Mouse (Mus musculus) forebrain, embryonic 15.5 days (tissue): ENCODE results near the gene Zfhx3. TPM values are rescaled to one million over a fixed set of nuclear protein-coding genes. Genes with fewer than 3 reads are reported as not detected.

Experiments
- ATAC-seq: fragments of 200-750 bp; cut with Nextera tagmentation; replicated peaks from 2 replicates; pipeline ENCODE4 v1.8.0; 2017; ENCODE audit warnings: mild to moderate bottlenecking, moderate TSS enrichment, moderate library complexity
- H3K27ac ChIP-seq: fragments of 300-500 bp; sonication (generic); replicated peaks from 2 replicates; pipeline ENCODE4 v1.5.1; 2015; ENCODE audit warnings: mild to moderate bottlenecking, inconsistent platforms
- H3K27me3 ChIP-seq: fragments of 300-500 bp; sonication (generic); 2 replicates; pipeline ENCODE4 v1.6.1; 2015; ENCODE audit warnings: inconsistent platforms
- H3K36me3 ChIP-seq: fragments of 300-500 bp; sonication (generic); 2 replicates; pipeline ENCODE4 v1.6.1; 2015; ENCODE audit warnings: mild to moderate bottlenecking, inconsistent platforms
- H3K4me1 ChIP-seq: fragments of 300-500 bp; sonication (generic); 2 replicates; pipeline ENCODE4 v1.6.1; 2015; ENCODE audit warnings: inconsistent platforms
- H3K4me2 ChIP-seq: fragments of 300-500 bp; sonication (generic); replicated peaks from 2 replicates; pipeline ENCODE4 v1.6.1; 2015; ENCODE audit warnings: mild to moderate bottlenecking, inconsistent platforms
- H3K4me3 ChIP-seq: fragments of 300-500 bp; sonication (generic); 2 replicates; pipeline ENCODE4 v1.5.1; 2015; ENCODE audit warnings: mild to moderate bottlenecking, inconsistent platforms
- H3K9ac ChIP-seq: fragments of 300-500 bp; sonication (generic); replicated peaks from 2 replicates; pipeline ENCODE4 v1.6.1; 2015; ENCODE audit warnings: mild to moderate bottlenecking, inconsistent platforms
- H3K9me3 ChIP-seq: fragments of 300-500 bp; sonication (generic); 2 replicates; pipeline ENCODE4 v1.6.1; 2016; ENCODE audit warnings: inconsistent platforms
- WGBS: fragments of 180-500 bp; shearing (Covaris S2); methylation state at CpG from one replicate; pipeline ENCODE4 v1.1.7; 2015; ENCODE audit warnings: mixed read lengths; 5-methylcytosine and 5-hydroxymethylcytosine counted together
- polyA plus RNA-seq: library from polyadenylated mRNA; unstranded; fragments of >200 nt; fragmentation: Nextera tagmentation; extraction: Ambion mirVana; gene quantifications from 2 replicates; pipeline ENCODE4 v1.2.1, GENCODE M21; 2015

Gene Zfhx3
- polyA plus RNA-seq, 1 experiment from 2014 or later, result 14.9 TPM

DNA sequence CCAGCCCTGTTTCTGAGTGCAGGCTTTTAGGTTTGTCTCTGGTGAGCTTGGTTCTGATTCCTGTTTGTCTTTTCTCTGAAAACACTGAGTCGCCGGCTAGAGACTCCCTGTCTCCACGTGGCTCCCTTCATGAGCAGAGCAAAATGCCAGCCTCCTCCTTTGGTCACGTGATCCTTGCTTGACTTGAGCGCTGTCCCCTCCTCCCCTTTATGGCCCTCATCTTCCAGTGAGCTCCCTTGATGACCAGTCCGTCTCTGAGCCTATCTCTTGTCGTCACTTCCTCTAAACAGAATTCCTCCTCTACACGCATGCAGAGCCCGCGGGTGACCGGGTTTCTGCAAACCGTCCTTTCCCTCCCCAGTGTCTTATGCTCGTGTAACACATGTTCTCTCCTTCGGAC lies 958.8 kb downstream of the Zfhx3 start:
- no peaks in the 10 kb centered on the region for H3K27me3 ChIP-seq
- 64% methylated on average over 14 of the region's 14 CpGs for WGBS
- H3K9ac ChIP-seq, result no peak overlapping the region
- H3K36me3 ChIP-seq, result no peaks in the 10 kb centered on the region
- no peak overlapping the region for H3K4me2 ChIP-seq
- H3K4me1 ChIP-seq, result peaks cover 54% of the 10 kb centered on the region
- no peak overlapping the region for H3K4me3 ChIP-seq
- ATAC-seq, result no peak
- no peak overlapping the region for H3K27ac ChIP-seq
- no peaks in the 10 kb centered on the region for H3K9me3 ChIP-seq

DNA sequence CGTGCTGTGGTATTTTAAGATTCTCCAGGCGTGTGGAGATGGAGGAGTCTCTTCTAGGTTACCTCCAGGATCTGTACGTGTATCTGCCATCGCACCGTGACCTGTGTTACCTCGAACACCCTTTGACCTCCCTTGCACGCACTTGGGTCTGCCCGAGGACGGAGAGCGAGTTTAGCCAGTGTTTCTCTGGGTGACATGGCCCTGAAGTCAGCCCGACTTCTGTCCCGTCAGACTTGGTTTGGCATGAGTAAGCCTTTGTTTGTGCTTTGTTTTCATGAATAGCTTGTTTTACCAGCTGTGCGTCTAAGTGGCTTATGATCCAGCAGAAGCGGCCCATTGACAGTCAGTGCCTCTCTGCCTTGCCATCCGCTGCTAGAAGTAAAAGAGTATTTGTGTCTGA lies 961.1 kb downstream of the Zfhx3 start:
- no peak overlapping the region for H3K4me2 ChIP-seq
- no peak overlapping the region for H3K4me3 ChIP-seq
- H3K9me3 ChIP-seq, result no peaks in the 10 kb centered on the region
- no peaks in the 10 kb centered on the region for H3K36me3 ChIP-seq
- no peak overlapping the region for H3K9ac ChIP-seq
- ATAC-seq, result no peak
- WGBS, result 67% methylated on average over 15 of the region's 15 CpGs
- H3K4me1 ChIP-seq, result peaks cover 41% of the 10 kb centered on the region
- H3K27ac ChIP-seq, result no peak overlapping the region
- no peaks in the 10 kb centered on the region for H3K27me3 ChIP-seq

DNA sequence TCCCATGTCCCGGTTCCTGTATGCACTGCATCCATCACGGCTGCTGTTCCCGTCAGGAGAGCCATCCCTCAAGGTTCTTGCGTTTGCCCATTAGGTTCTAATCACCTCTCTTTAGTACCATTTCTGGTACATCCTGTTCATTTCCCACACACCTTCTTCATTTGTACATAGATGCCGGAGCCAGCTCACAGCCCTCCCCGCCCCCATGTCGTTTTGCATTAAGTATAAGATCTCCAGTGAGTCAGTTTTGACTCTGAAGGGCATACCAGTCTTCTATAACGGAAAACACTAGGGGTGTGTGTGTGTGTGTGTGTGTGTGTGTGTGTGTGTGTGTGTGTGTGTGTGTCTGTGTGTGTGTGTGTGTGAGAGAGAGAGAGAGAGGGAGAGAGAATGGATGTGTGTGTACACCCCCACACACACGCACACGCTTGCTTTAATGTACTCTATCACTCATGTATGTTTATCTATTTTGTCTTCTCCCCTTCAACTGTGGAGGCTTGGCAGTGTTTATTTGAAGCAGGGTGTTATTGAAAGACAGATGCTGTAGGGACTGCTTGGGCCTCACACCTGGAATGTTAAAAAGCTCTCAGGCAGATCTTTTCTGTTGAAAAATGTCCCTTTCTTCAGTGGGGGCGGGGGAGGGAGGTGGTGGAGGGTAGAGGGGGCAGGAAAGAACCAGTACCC lies 962.0 kb downstream of the Zfhx3 start:
- no peak overlapping the region for H3K4me2 ChIP-seq

DNA sequence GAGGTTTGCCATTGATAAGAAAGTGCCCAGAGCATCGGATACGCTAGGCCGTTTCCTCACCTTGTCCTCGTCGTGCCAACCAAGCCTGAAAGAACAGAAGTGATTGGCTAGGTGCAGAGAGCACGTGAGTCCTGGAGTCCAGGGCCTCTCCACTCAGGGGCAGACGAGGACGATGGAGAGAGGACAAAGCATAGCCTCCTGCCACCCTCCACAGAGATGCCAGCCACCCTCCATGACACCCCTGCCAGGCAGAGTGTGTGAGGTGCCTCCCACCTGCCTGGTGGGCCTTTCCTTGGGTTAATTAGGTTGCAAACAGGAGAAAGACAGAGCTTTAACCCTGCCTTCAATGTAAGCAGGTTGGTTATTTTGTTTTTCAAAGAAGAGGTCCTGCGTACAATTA lies 965.6 kb downstream of the Zfhx3 start:
- no peak; the same call in 1 of the 2 replicates for ATAC-seq
- Histone ChIP-seq H3K9ac (no peak overlapping the region), H3K27ac (peak overlapping the region; percentile 84), H3K27me3 (no peaks in the 10 kb centered on the region), H3K4me1 (peaks cover 49% of the 10 kb centered on the region), H3K4me2 (no peak overlapping the region), H3K4me3 (no peak overlapping the region), H3K9me3 (no peaks in the 10 kb centered on the region), H3K36me3 (no peaks in the 10 kb centered on the region)
- 62% methylated on average over 9 of the region's 9 CpGs for WGBS

More for the DNA sequence above, 962.0 kb downstream of the Zfhx3 start:
- no peaks in the 10 kb centered on the region for H3K9me3 ChIP-seq
- H3K27me3 ChIP-seq, result no peaks in the 10 kb centered on the region
- no peaks in the 10 kb centered on the region for H3K36me3 ChIP-seq
- no peak overlapping the region for H3K27ac ChIP-seq
- H3K4me3 ChIP-seq, result no peak overlapping the region
- ATAC-seq, result no peak
- H3K4me1 ChIP-seq, result peaks cover 49% of the 10 kb centered on the region
- no peak overlapping the region for H3K9ac ChIP-seq
- WGBS, result 75% methylated on average over 11 of the region's 11 CpGs

DNA sequence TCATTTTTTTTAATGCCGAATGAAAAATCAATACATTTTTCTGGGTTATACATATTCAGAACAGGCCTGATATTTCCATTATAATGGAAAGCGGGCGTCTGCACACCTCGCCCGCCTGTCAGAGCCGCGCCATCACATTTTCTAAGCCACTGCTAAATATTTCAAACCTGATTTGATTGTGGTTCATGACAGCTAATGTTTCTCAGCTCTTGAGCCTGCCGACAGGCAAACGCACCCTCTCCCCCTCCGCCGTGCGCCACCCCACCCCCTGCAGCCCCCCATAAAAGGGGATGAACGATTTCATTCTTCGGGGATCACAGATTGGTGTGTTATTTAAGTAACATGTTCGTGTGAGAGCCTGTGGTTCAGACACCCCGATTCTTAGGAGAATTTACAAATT lies 966.1 kb downstream of the Zfhx3 start:
- no peaks in the 10 kb centered on the region for H3K27me3 ChIP-seq
- peak; percentile 37; the same call in 1 of the 2 replicates for ATAC-seq
- no peak overlapping the region for H3K4me2 ChIP-seq
- no peaks in the 10 kb centered on the region for H3K36me3 ChIP-seq
- 38% methylated on average over 16 of the region's 16 CpGs for WGBS
- H3K9me3 ChIP-seq, result no peaks in the 10 kb centered on the region
- H3K9ac ChIP-seq, result no peak overlapping the region
- peaks cover 47% of the 10 kb centered on the region for H3K4me1 ChIP-seq
- no peak overlapping the region for H3K4me3 ChIP-seq
- peak overlapping the region; percentile 84 for H3K27ac ChIP-seq

DNA sequence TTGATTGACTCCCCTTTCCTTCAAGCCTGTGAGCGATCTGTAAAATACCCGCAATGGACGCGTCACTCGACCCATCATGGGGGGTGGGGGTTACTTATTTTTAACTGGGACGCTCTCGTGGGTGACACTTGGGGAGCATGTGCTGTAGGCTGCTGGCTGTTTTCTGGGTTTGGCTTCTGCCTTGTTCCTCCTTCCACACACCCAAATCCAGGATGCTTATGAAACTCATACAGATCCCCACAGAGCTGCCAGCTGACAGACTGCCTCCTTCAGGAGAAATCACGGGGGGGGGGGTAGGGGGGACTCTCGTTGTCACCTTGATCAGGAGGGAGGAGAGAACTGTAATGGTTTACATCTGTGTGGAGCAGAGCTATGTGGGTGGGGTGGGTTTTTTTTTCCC lies 966.6 kb downstream of the Zfhx3 start:
- no peaks in the 10 kb centered on the region for H3K27me3 ChIP-seq
- H3K27ac ChIP-seq, result peak overlapping the region; percentile 84
- no peaks in the 10 kb centered on the region for H3K36me3 ChIP-seq
- H3K4me3 ChIP-seq, result no peak overlapping the region
- no peaks in the 10 kb centered on the region for H3K9me3 ChIP-seq
- 0 out of 2 replicates have a peak overlapping the region, but pooled peaks have one; percentile 10 for H3K4me2 ChIP-seq
- ATAC-seq, result peak; percentile 44; the same call in 1 of the 2 replicates
- no peak overlapping the region for H3K9ac ChIP-seq
- H3K4me1 ChIP-seq, result peaks cover 42% of the 10 kb centered on the region
- 59% methylated on average over 9 of the region's 9 CpGs for WGBS

DNA sequence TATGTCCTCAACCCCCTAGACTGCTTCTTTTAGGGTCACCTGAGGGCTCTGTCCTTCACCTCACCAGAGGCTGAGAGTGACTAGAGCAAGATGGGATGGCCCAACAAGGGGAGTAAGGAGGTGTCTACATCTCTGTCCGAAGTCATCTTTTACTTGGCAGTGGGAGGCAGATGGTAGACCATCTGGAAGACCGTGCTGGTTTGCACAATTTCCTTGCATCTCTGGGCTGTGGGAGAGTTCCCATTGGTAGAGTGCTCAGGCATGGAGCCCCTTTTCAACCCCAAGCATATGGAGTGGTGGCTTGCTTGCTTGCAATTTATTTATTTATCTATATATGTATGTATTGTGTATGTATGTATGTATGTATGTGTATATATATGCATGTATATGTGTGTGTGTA lies 967.0 kb downstream of the Zfhx3 start:
- 52% methylated on average over 2 of the region's 2 CpGs for WGBS
- Histone ChIP-seq H3K27ac (peak overlapping the region; percentile 84), H3K27me3 (no peaks in the 10 kb centered on the region), H3K4me3 (no peak overlapping the region), H3K9ac (no peak overlapping the region), H3K4me1 (peaks cover 40% of the 10 kb centered on the region), H3K4me2 (no peak overlapping the region), H3K9me3 (no peaks in the 10 kb centered on the region), H3K36me3 (no peaks in the 10 kb centered on the region)
- ATAC-seq, result peak; percentile 34

DNA sequence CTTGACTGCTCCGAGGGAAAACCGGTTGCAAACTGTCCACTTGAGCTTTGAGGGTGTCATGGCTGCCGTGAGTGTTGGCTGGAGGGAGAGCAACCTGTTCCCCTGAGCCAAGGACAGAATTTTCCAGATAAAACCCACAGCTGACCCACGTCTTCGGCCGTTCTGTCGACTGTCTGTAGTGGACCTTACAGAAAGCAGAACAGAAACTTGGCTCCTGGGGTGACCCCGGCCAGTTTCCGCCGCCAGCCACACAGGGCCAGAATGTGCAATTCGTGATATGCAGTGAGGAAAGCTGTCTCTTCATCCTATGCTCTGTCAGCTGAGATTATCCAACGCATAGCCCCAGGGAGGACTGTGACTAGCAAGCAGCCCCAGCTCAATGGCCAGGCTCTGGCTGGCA lies 968.4 kb downstream of the Zfhx3 start:
- H3K4me1 ChIP-seq, result peaks cover 33% of the 10 kb centered on the region
- ATAC-seq, result no peak
- H3K36me3 ChIP-seq, result no peaks in the 10 kb centered on the region
- H3K4me3 ChIP-seq, result no peak overlapping the region
- H3K9ac ChIP-seq, result no peak overlapping the region
- H3K27ac ChIP-seq, result peak overlapping the region; percentile 61
- no peaks in the 10 kb centered on the region for H3K27me3 ChIP-seq
- no peaks in the 10 kb centered on the region for H3K9me3 ChIP-seq
- WGBS, result 87% methylated on average over 12 of the region's 12 CpGs
- no peak overlapping the region for H3K4me2 ChIP-seq

DNA sequence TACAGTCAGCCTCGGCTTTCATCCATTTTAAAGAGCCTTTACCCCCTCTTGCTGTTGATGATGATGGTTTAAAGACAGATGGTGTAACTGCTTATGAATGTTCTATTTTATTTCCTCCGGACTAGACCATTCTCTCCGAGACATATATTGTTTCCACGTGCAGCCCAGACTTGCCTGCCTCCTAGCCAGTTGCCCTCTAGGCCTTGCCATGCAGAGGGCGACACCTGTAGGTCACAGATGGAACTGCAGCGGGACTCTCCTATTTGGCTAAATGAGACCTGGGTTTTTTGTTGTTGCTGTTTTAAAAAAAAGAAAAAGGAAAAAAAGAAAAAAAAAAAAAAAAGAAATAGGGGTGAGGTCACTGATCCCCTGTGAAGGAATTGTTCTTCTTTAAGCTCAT lies 969.1 kb downstream of the Zfhx3 start:
- peak overlapping the region; percentile 61 for H3K27ac ChIP-seq
- no peaks in the 10 kb centered on the region for H3K27me3 ChIP-seq
- H3K9me3 ChIP-seq, result no peaks in the 10 kb centered on the region
- no peak overlapping the region for H3K4me2 ChIP-seq
- 5% methylated on average over 6 of the region's 6 CpGs for WGBS
- H3K4me3 ChIP-seq, result no peak overlapping the region
- no peaks in the 10 kb centered on the region for H3K36me3 ChIP-seq
- H3K4me1 ChIP-seq, result peaks cover 32% of the 10 kb centered on the region
- H3K9ac ChIP-seq, result no peak overlapping the region
- no peak for ATAC-seq

DNA sequence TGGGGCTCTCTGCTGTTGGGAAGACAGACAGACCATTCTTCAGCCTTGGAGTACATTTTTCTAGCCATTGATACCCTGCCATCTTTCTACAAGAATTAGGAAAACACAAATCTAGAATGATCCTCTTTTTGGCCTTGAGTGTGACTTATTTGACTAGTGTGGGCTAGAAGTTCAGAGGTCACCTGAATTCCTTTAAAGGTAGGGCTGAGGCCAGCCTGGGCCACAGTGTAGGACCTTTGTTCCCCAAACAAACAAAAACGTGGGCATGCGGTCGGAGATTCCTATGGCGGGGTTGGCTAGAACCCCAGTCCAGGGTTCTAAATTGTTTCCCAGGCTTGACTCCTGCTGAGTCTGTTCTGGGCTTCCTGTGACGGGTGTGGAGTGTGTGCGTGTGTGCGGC lies 970.6 kb downstream of the Zfhx3 start:
- no peak overlapping the region for H3K4me2 ChIP-seq
- no peak overlapping the region for H3K27ac ChIP-seq
- no peaks in the 10 kb centered on the region for H3K27me3 ChIP-seq
- 85% methylated on average over 7 of the region's 7 CpGs for WGBS
- H3K4me3 ChIP-seq, result no peak overlapping the region
- H3K36me3 ChIP-seq, result no peaks in the 10 kb centered on the region
- H3K4me1 ChIP-seq, result peaks cover 30% of the 10 kb centered on the region
- ATAC-seq, result no peak
- no peak overlapping the region for H3K9ac ChIP-seq
- no peaks in the 10 kb centered on the region for H3K9me3 ChIP-seq

DNA sequence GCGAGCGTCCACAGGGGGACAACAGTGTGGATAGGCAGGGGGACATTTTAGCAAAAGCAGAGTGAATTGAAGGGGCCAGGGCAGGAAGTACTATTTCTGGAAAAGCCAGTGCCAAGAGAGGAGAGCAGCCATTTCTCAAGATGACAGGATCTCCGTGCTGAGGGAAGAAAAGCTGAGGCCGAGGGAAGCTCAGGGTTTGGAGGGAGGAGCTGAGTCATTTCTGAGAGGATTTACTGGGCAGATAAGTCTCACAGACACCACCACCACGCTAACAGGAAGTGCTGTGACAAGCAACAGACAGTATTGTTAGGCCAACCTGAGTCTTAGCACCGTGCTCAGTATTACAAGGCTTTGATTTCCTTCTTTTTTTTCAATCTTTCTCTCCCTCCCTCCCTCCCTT lies 973.0 kb downstream of the Zfhx3 start:
- no peak overlapping the region for H3K9ac ChIP-seq
- H3K4me1 ChIP-seq, result peaks cover 22% of the 10 kb centered on the region
- no peaks in the 10 kb centered on the region for H3K36me3 ChIP-seq
- no peaks in the 10 kb centered on the region for H3K27me3 ChIP-seq
- no peaks in the 10 kb centered on the region for H3K9me3 ChIP-seq
- H3K4me3 ChIP-seq, result no peak overlapping the region
- no peak overlapping the region for H3K27ac ChIP-seq
- ATAC-seq, result no peak
- 63% methylated on average over 6 of the region's 6 CpGs for WGBS
- H3K4me2 ChIP-seq, result no peak overlapping the region

DNA sequence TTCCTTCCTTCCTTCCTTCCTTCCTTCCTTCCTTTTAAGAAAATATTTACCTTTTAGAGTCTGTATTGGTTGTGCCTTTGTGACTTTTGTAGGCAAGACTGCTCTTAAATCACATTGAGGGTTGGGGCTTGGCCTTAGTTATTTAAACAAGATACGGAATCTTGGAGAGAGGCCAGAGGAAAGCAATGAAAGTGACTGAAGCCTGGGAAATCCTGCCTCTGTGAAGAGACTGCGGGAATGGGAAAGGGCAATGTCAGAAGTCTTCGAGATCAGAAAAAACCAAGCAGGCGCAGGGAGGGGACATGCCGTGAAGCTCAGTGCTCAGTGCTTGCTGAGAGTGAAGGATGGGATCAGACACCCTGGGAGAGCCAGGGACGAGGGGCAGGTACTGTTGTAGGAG lies 973.4 kb downstream of the Zfhx3 start:
- Histone ChIP-seq H3K4me3 (no peak overlapping the region), H3K27me3 (no peaks in the 10 kb centered on the region), H3K4me1 (peaks cover 22% of the 10 kb centered on the region), H3K4me2 (no peak overlapping the region), H3K9me3 (no peaks in the 10 kb centered on the region), H3K27ac (no peak overlapping the region), H3K36me3 (no peaks in the 10 kb centered on the region), H3K9ac (no peak overlapping the region)
- no peak for ATAC-seq
- 66% methylated on average over 6 of the region's 6 CpGs for WGBS

DNA sequence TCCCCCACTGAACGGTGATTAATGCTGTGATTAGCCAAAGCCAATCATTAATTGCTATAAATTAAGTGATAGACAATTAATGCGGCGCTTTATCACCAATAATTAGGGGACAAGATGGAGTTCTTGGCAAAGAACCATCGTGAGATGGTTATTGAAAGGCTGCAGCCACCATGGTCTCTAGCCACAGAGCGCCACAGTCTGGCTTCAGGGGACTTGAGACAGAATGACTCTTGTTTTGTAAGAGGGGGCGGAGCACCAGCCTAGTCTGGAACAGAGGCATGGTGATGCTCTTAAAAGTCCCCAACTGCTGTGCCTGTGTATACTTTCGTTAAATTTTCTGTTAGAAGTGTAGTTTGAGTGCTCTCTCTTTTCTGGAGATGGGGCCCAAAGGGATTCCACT lies 977.7 kb downstream of the Zfhx3 start:
- Histone ChIP-seq H3K9ac (no peak overlapping the region), H3K4me3 (no peak overlapping the region), H3K27ac (no peak overlapping the region), H3K4me2 (no peak overlapping the region), H3K27me3 (no peaks in the 10 kb centered on the region), H3K4me1 (peaks cover 15% of the 10 kb centered on the region), H3K9me3 (no peaks in the 10 kb centered on the region), H3K36me3 (no peaks in the 10 kb centered on the region)
- 53% methylated on average over 7 of the region's 7 CpGs for WGBS
- ATAC-seq, result no peak
